Mouse (Mus musculus): ENCODE data around the gene Nr4a2. TPM values are rescaled to one million over a fixed set of nuclear protein-coding genes. Genes with fewer than 3 reads are reported as not detected.

Nr4a2 gene
- total and polyA plus RNA-seq, 2 experiments = under 0.01 to 0.42 TPM

DNA sequence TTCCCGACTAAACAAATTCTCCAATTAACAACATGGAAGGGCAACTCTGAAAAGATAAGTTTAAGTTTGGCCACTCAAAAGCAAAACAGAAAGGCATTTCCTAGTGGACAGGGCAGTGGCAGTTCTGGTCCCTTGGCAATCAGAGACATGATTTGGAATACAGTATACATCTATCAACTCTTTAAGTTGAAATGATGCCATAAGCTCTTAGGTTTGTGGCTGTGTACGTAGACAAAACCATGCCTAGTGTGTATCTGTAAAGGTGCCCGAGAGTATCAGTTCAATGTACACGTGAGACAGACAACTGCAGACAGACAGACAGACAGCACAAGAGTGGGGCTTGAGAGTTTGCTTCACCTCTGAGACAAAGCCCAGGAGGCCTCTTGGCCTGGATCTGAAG lies 2.7 kb downstream of the Nr4a2 start:
- Histone ChIP-seq H3K27ac (replicated peaks; ENCODE audit: insufficient read depth, low read depth, low read length) (no peak overlapping the region), H3K9ac (ENCODE audit: low read depth, low read length) (no peak overlapping the region), H3K4me3 (ENCODE audit: insufficient read depth, low read depth, low read length) (no peak overlapping the region), H3K79me2 (ENCODE audit: control insufficient read depth, insufficient read depth, low read length) (no peaks in the 10 kb centered on the region), H3K4me1 (ENCODE audit: control insufficient read depth, insufficient read depth, low read length) (peaks cover 7% of the 10 kb centered on the region; the same call in 1 of the 2 replicates), H3K27me3 (ENCODE audit: control insufficient read depth, insufficient read depth, low read length) (no peaks in the 10 kb centered on the region; the same call in 1 of the 2 replicates), H3K36me3 (ENCODE audit: control insufficient read depth, insufficient read depth, low read length) (no peaks in the 10 kb centered on the region)
- no peak for TF ChIP-seq CTCF (IDR thresholded peaks at IDR 0.05; ENCODE audit: low read depth, low read length)
- no peak for TF ChIP-seq POLR2A (IDR thresholded peaks at IDR 0.05; ENCODE audit: extremely low read depth, insufficient read depth, low read length)
- DNase-seq (ENCODE audit: extremely low read depth, low read depth, low spot score) = no peak
- 88% methylated on average over 4 of the region's 4 CpGs for WGBS

DNA sequence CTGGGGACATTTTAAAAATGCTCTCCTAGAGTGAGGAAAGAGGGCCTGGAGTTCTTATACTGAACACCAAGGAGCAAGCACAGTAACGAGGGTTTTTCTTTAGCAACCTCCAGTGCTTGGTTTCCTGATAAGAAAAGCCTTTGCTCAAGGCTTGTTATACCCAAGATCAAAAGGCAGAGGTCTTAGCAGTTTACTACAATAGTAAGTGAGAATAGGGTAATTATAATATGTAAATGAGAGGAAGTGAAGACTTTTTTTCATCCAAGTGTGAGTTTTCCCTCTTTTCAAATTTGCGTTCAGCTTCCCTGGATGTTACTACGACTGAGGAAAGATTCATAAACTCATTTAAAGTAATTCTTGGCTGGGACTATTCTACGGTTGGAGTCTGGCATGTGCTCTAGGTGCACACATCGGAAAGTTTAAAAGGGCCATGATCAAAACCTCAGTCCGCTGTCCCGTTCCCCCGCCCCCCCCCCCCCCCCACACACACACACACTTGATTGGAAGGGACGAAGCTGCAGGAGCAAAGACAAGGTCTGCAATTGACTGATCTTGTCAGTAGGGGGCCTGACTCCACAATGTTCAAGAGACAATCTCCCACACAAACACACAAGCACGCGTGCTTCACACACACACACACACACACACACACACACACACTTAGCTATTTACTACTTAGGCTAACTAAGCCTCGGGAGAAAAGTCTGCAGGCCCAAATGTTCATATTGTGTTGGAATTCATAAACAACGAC lies 6.4 kb downstream of the Nr4a2 start:
- H3K9ac ChIP-seq (ENCODE audit: low read depth, low read length) = no peak overlapping the region; the same call in 1 of the 2 replicates
- H3K27ac ChIP-seq (replicated peaks; ENCODE audit: insufficient read depth, low read depth, low read length) = peak overlapping the region; percentile 1; the same call in 1 of the 2 replicates
- no peaks in the 10 kb centered on the region for H3K36me3 ChIP-seq (ENCODE audit: control insufficient read depth, insufficient read depth, low read length)
- peak; percentile 75 for DNase-seq (ENCODE audit: extremely low read depth, low read depth, low spot score)
- H3K4me1 ChIP-seq (ENCODE audit: control insufficient read depth, insufficient read depth, low read length) = peaks cover 8% of the 10 kb centered on the region; the same call in 1 of the 2 replicates
- no peak for TF ChIP-seq POLR2A (IDR thresholded peaks at IDR 0.05; ENCODE audit: extremely low read depth, insufficient read depth, low read length)
- TF ChIP-seq CTCF (IDR thresholded peaks at IDR 0.05; ENCODE audit: low read depth, low read length) = peak; percentile 46; the same call in 1 of the 2 replicates
- no peaks in the 10 kb centered on the region for H3K79me2 ChIP-seq (ENCODE audit: control insufficient read depth, insufficient read depth, low read length)
- WGBS = 2% methylated on average over 13 of the region's 13 CpGs
- peaks cover 20% of the 10 kb centered on the region for H3K27me3 ChIP-seq (ENCODE audit: control insufficient read depth, insufficient read depth, low read length)
- peak overlapping the region; percentile 62 for H3K4me3 ChIP-seq (ENCODE audit: insufficient read depth, low read depth, low read length)

DNA sequence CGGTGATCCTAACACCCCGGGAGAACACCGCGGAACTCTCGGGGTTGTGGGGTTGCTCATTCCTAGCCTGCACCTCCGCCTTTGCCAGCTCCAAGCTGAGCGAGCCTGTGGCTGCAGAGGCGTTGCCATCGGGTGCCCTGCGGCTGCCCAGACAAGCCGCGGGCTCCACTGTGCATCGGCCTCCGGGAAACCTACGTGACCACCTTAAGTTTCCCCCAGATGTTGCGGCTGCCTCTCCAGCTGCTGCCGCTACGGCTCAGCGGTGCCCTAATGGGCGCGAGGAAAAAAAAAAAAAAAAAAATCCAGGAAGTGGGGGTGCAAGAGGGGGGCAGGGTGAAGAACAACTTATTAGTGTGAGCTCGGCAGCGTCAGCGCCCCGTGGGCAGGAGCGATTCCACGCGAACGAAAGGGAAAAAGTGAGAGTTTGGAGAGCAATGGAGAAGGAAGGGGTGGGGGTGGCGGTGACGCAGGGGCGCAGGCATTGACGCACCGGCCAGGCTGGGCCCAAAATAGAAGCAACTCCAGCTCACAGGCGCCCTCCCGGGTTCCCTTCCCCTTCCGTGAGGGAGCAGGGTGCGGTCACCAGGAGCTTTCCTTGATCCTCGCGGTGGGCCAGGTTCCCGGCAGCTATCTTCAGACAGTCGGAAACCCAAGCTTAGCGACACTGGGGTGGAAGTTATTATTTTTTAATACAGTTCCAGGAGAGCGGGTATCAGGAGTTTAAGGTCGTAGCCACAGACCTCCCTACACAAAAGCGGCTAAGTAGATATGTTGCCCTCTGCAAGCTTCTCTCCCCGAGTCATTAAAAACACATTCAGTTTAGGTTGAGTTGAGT lies 7.2 kb downstream of the Nr4a2 start:
- TF ChIP-seq CTCF (IDR thresholded peaks at IDR 0.05; ENCODE audit: low read depth, low read length) (no peak), POLR2A (IDR thresholded peaks at IDR 0.05; ENCODE audit: extremely low read depth, insufficient read depth, low read length) (0 out of 2 replicates have a peak, but pooled peaks have one; percentile 9)
- H3K79me2 ChIP-seq (ENCODE audit: control insufficient read depth, insufficient read depth, low read length) = no peaks in the 10 kb centered on the region
- H3K36me3 ChIP-seq (ENCODE audit: control insufficient read depth, insufficient read depth, low read length) = no peaks in the 10 kb centered on the region
- H3K9ac ChIP-seq (ENCODE audit: low read depth, low read length) = peak overlapping the region; percentile 61
- peak overlapping the region; percentile 62 for H3K4me3 ChIP-seq (ENCODE audit: insufficient read depth, low read depth, low read length)
- peak overlapping the region; percentile 1; the same call in 1 of the 2 replicates for H3K27ac ChIP-seq (replicated peaks; ENCODE audit: insufficient read depth, low read depth, low read length)
- peaks cover 28% of the 10 kb centered on the region for H3K27me3 ChIP-seq (ENCODE audit: control insufficient read depth, insufficient read depth, low read length)
- peaks cover 8% of the 10 kb centered on the region; the same call in 1 of the 2 replicates for H3K4me1 ChIP-seq (ENCODE audit: control insufficient read depth, insufficient read depth, low read length)
- peak; percentile 26 for DNase-seq (ENCODE audit: extremely low read depth, low read depth, low spot score)
- WGBS = under 1% methylated on average over 47 of the region's 47 CpGs

DNA sequence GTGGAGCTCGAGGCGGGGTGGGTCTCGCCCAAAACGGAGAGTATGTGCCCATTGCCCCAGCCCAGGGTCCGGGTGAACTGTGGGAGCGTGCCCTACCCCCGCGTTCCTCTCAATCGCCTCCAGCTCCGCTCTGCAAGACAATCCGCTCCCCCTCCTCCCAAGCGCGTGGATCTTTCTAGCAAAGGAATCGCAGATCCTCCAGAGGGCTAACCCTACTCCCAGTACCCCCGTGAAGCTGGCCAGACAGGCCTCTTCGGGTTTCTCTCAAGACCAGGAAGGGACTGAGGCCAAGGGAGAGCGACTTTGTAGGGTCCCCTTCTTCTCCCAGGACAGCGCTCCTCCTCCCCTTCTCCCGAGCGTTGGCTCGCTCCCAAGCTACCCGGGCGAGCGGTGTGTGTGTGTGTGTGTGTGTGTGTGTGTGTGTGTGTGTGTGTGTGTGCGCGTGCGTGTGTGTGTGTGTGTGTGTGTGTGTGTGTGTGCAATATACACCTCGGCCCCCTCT lies 7.9 kb downstream of the Nr4a2 start:
- Histone ChIP-seq H3K4me3 (ENCODE audit: insufficient read depth, low read depth, low read length) (peak overlapping the region; percentile 62), H3K9ac (ENCODE audit: low read depth, low read length) (peak overlapping the region; percentile 61), H3K79me2 (ENCODE audit: control insufficient read depth, insufficient read depth, low read length) (no peaks in the 10 kb centered on the region), H3K4me1 (ENCODE audit: control insufficient read depth, insufficient read depth, low read length) (peaks cover 8% of the 10 kb centered on the region; the same call in 1 of the 2 replicates), H3K27me3 (ENCODE audit: control insufficient read depth, insufficient read depth, low read length) (peaks cover 31% of the 10 kb centered on the region), H3K36me3 (ENCODE audit: control insufficient read depth, insufficient read depth, low read length) (no peaks in the 10 kb centered on the region), H3K27ac (replicated peaks; ENCODE audit: insufficient read depth, low read depth, low read length) (no peak overlapping the region)
- TF ChIP-seq CTCF (IDR thresholded peaks at IDR 0.05; ENCODE audit: low read depth, low read length) (no peak), POLR2A (IDR thresholded peaks at IDR 0.05; ENCODE audit: extremely low read depth, insufficient read depth, low read length) (no peak)
- no peak for DNase-seq (ENCODE audit: extremely low read depth, low read depth, low spot score)
- WGBS = 2% methylated on average over 26 of the region's 28 CpGs

DNA sequence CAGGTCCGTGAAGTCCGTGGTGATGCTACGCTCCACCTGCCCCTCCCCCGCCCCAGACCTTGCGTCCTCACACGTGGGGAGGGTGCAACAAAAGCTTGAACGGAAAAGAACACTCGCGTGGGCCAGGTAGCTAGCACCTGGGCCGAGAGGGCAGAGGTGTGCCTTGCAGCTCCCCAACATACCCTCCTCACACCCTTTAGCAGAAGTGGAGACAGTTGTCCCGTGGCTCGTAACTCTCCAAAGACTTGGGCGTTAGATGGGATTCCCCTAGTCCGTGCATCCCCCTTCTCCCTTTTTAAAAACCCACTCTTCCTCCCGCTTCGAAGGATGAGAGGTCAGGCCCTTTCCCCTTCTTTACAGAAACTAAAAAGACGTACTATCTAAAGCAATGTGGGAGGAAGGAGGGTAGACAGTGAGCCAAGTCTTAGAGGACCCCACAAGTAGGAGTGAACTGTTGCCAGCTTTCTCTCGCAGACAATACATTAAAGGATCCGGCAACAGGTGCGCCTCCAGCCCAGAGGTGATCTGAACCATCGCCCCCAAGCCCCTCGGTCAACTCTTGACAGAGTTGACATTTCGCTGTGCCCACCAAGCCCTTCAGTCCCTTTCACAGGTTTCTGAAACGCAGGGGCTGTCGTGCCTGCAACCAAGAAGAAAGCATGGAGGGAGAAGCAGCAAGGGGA lies 8.5 kb downstream of the Nr4a2 start:
- Histone ChIP-seq H3K4me3 (ENCODE audit: insufficient read depth, low read depth, low read length) (peak overlapping the region; percentile 74), H3K36me3 (ENCODE audit: control insufficient read depth, insufficient read depth, low read length) (no peaks in the 10 kb centered on the region), H3K27ac (replicated peaks; ENCODE audit: insufficient read depth, low read depth, low read length) (no peak overlapping the region), H3K4me1 (ENCODE audit: control insufficient read depth, insufficient read depth, low read length) (peaks cover 8% of the 10 kb centered on the region; the same call in 1 of the 2 replicates), H3K9ac (ENCODE audit: low read depth, low read length) (peak overlapping the region; percentile 61; the same call in 1 of the 2 replicates), H3K27me3 (ENCODE audit: control insufficient read depth, insufficient read depth, low read length) (peaks cover 33% of the 10 kb centered on the region), H3K79me2 (ENCODE audit: control insufficient read depth, insufficient read depth, low read length) (no peaks in the 10 kb centered on the region)
- DNase-seq (ENCODE audit: extremely low read depth, low read depth, low spot score) = no peak
- WGBS = 1% methylated on average over 25 of the region's 25 CpGs
- no peak for TF ChIP-seq POLR2A (IDR thresholded peaks at IDR 0.05; ENCODE audit: extremely low read depth, insufficient read depth, low read length)
